Comparison of ENCODE assay signal across 8 mouse cellular contexts in the genomic region with DNA sequence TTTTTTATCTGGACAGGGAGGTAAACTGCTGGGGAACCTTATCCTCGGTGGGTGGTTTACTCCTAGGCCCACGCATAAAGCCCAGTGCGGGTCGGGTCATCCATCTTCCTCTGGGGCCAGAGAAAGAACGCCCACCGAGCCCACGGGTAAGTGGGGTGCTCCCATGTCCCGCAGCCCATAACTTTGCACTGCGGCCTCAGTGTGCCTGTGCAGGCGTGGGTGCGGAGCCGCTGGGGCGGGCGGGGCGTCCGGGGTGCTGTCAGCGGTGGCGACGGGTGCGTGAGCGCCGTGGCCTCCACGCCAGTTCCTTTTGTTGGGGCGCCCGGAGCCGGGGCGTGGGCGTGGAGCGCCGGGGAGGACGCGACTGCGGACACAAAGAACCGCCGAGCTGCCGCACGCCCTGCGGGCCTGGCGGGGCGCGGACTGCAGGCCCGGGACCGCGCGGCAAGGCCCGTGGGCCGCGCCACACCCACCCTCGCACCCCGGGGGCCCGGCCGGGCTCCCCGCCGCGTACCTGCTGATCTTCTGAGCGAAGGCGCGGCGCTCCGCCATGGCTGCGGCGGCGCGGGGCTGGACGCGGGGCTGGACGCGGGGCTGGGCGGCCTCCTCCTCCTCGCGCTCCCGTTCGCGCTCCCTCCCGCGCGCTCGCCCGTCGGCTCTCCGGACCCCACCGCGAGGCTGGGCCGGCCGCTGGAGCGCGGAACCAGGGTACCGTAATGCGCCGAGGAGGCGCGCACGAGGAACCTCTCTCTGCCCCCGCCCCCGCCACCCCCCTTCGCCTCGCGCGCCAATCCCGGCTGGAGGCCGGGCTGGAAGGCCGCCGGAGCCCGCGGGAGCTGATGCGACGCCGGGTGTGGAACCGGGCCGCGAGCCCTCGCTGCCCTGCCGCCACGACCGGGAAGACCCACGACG. TPM values are rescaled to one million over a fixed set of nuclear protein-coding genes. Genes with fewer than 3 reads are reported as not detected.
DNase-seq lines count a peak whose midpoint lies in the region; ATAC-seq and TF ChIP-seq lines count a peak whose summit lies in the region.

A gene (minus strand): TSS at position 705 of the 912 bp plus-strand sequence.

- H3K4me2 ChIP-seq in heart, embryonic 12.5 days: peak within 1 kb of the TSS; percentile 83
- peak within 1 kb of the TSS; percentile 71 for H3K4me2 ChIP-seq in kidney, embryonic 16.5 days (replicated peaks; ENCODE audit: low read depth, low read length)
- peak within 1 kb of the TSS; percentile 76 for H3K4me2 ChIP-seq in midbrain, postnatal 0 days (ENCODE audit: low read depth, low read length, poor library complexity, severe bottlenecking)

- peaks cover 41% of the 10 kb centered on the region for H3K4me1 ChIP-seq in heart, embryonic 12.5 days (replicated peaks)
- H3K4me1 ChIP-seq in kidney, embryonic 16.5 days (ENCODE audit: insufficient read depth, low read length): peaks cover 32% of the 10 kb centered on the region
- peaks cover 11% of the 10 kb centered on the region; the same call in 1 of the 2 replicates for H3K4me1 ChIP-seq in midbrain, postnatal 0 days (ENCODE audit: insufficient read depth, low read length)

- peak within 1 kb of the TSS; percentile 65 for H3K27ac ChIP-seq in heart, embryonic 12.5 days (ENCODE audit: poor library complexity, severe bottlenecking)
- peak within 1 kb of the TSS; percentile 79 for H3K27ac ChIP-seq in kidney, embryonic 16.5 days (ENCODE audit: low read length)
- peak within 1 kb of the TSS; percentile 93 for H3K27ac ChIP-seq in midbrain, postnatal 0 days (ENCODE audit: low read depth, low read length)

- no peak for TF ChIP-seq CTCF in midbrain, postnatal 0 days (IDR thresholded peaks at IDR 0.05)

- peak within 1 kb of the TSS; percentile 97 for H3K4me3 ChIP-seq in heart, embryonic 12.5 days
- peak within 1 kb of the TSS; percentile 75 for H3K4me3 ChIP-seq in kidney, embryonic 16.5 days (ENCODE audit: low read length)
- H3K4me3 ChIP-seq in midbrain, postnatal 0 days (ENCODE audit: low read depth, low read length): peak within 1 kb of the TSS; percentile 91

- peak; percentile 93 for ATAC-seq in heart, embryonic 12.5 days (ENCODE audit: insufficient number of reproducible peaks, low FRiP score)
- ATAC-seq in kidney, embryonic 16.5 days (ENCODE audit: low FRiP score, low TSS enrichment): peak; percentile 96
- ATAC-seq in midbrain, postnatal 0 days (ENCODE audit: low FRiP score): peak; percentile 94

- DNase-seq in B cell, adult 2 months: peak; percentile 23 to 33
- peak; percentile 56 for DNase-seq in c-Kit-positive CD71-negative TER-119-negative erythroid progenitor cells, embryonic 14.5 days (ENCODE audit: low read depth)
- DNase-seq in fibroblast of lung, adult 2 months (ENCODE audit: low read depth): peak; percentile 31
- DNase-seq in liver: peak; percentile 84
- DNase-seq in midbrain, postnatal 0 days (ENCODE audit: low spot score): peak; percentile 89
- peak; percentile 66 to 85 for DNase-seq in spleen, postnatal 4 days (ENCODE audit: low spot score in 2 of 2)

- peak within 1 kb of the TSS; percentile 99 for H3K9ac ChIP-seq in heart, embryonic 12.5 days
- peak within 1 kb of the TSS; percentile 98 for H3K9ac ChIP-seq in kidney, embryonic 16.5 days (replicated peaks; ENCODE audit: low read length)
- peak within 1 kb of the TSS; percentile 98 for H3K9ac ChIP-seq in midbrain, postnatal 0 days (replicated peaks; ENCODE audit: low read length, poor library complexity, severe bottlenecking)

- H3K9me3 ChIP-seq in heart, embryonic 12.5 days (replicated peaks): no peaks in the 10 kb centered on the region
- no peaks in the 10 kb centered on the region for H3K9me3 ChIP-seq in kidney, embryonic 16.5 days (ENCODE audit: low read length)
- H3K9me3 ChIP-seq in midbrain, postnatal 0 days (ENCODE audit: low read length): no peaks in the 10 kb centered on the region

- no peaks in the 10 kb centered on the region for H3K27me3 ChIP-seq in heart, embryonic 12.5 days (replicated peaks)
- H3K27me3 ChIP-seq in kidney, embryonic 16.5 days (ENCODE audit: insufficient read depth, low read length): peaks cover 1% of the 10 kb centered on the region; the same call in 1 of the 2 replicates
- no peaks in the 10 kb centered on the region for H3K27me3 ChIP-seq in midbrain, postnatal 0 days (ENCODE audit: insufficient read depth, low read length)

- no peaks in the 10 kb centered on the region for H3K36me3 ChIP-seq in heart, embryonic 12.5 days
- H3K36me3 ChIP-seq in kidney, embryonic 16.5 days (ENCODE audit: insufficient read depth, low read length): no peaks in the 10 kb centered on the region
- H3K36me3 ChIP-seq in midbrain, postnatal 0 days (ENCODE audit: insufficient read depth, low read length): no peaks in the 10 kb centered on the region

- WGBS in heart, embryonic 12.5 days: under 1% methylated on average over 88 of the region's 117 CpGs
- WGBS in kidney, embryonic 16.5 days: under 1% methylated on average over 78 of the region's 117 CpGs
- under 1% methylated on average over 71 of the region's 117 CpGs for WGBS in midbrain, postnatal 0 days

RNA-seq across cellular contexts. Expression of the gene that starts here (rescaled TPM):
- 43.4 and 45.4 TPM in 2 replicates for polyA plus RNA-seq in heart, embryonic 12.5 days (2016; fragmentation: Nextera tagmentation; extraction: Ambion mirVana)
- 50.3 and 63.0 TPM in 2 replicates for polyA plus RNA-seq in kidney, embryonic 16.5 days (2015; fragmentation: Nextera tagmentation; extraction: Ambion mirVana)
- total RNA-seq in midbrain, postnatal 0 days (2014; rRNA removed): 82.3 and 115 TPM in 2 replicates
- polyA plus RNA-seq in midbrain, postnatal 0 days (2015; fragmentation: Nextera tagmentation; extraction: Ambion mirVana): 28.8 and 36.8 TPM in 2 replicates

Comparison
In these comparisons a context has a peak if more than half of its experiments do, and no peak if none do; other contexts are left out.
1. Peak in every context shown above with its lines: DNase-seq, ATAC-seq, H3K4me3 ChIP-seq and H3K27ac ChIP-seq.
2. DNase-seq: peak in every context shown above with its lines; median percentile 89 in midbrain, postnatal 0 days; 84 in liver; 76 in spleen, postnatal 4 days; 56 in c-Kit-positive CD71-negative TER-119-negative erythroid progenitor cells, embryonic 14.5 days; 31 in fibroblast of lung, adult 2 months; 28 in B cell, adult 2 months.